Mouse (Mus musculus): ENCODE data around the gene Plce1. TPM values are rescaled to one million over a fixed set of nuclear protein-coding genes. Genes with fewer than 3 reads are reported as not detected.

Plce1 gene
- under 1 TPM; 0.01 to 0.41 TPM for polyA plus RNA-seq (2012; fragmentation: generic; extraction: Trizol)

DNA sequence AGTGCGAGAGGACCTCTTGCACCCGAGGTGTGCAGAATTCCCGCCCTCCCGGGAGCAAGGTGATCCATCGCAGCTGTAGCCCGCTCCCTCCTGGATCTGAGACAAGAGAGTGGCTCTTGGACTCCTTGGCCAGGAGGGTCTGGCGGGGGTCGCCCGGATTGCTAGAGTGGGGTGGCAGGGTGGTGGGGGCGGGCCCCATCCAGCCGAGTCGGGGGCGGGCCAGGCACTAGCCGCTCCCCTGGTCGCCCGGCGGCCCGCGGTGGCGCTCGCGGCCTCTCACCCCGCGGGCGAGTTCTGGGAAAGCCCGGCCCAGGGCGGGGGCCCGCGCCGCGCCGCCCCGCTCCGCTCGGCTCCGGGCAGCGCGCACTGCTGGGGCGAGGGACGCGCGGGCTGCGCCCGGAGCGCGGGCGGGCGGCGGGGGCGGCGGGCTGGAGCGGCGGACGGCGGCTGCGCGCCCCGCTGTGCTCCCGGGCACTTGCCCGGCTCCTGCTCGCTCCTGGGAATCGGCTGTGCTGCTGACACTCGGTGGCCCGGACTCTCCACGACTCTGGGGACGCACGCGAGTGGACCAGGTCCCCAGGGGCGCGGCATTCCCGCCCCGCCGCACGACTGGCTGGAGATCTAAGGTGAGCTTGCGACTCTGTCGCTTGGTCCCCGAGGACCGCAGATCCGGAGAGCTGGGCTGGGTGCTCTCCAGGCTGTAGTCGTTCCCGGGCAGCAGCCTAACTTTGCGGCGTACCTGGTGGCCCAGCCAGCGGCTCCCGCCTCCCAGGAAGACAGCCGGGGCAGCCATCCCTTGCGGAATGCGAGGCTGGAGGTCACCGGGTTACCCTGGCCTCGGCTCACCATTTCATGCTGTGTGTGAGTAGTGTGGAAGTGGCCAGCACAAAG is at the start of gene Plce1:
Gene Plce1 (plus strand): TSS at position 379 of the 891 bp plus-strand sequence.

GRCm38 (mm10) chr19:38818766-38819426 is 338.0 kb downstream of the Plce1 start, which contains the start of gene Noc3l:
Gene Noc3l (minus strand): TSS chr19:38819237.

Other genes with a start within 250 kb of the Plce1 start
- gene Lgi1, start 216.6 kb upstream of the Plce1 start, polyA plus RNA-seq (2012; fragmentation: generic; extraction: Trizol) = not detected
- gene Slc35g1, start 85.1 kb upstream of the Plce1 start, polyA plus RNA-seq (2012; fragmentation: generic; extraction: Trizol) = under 1 TPM; 0.09 to 0.28 TPM

Data from C3H10T1/2 (cell line).